Mouse (Mus musculus) stomach, embryonic 14.5 days (tissue): ENCODE measurements at regions not wholly inside any gene's neighbourhood (a gene's known extent, or its start where the extent isn't known, plus 50 kb on each side); places are given as distances from the start of the nearest gene placed in this dataset.

Experiments
- ATAC-seq: fragments of 200-750 bp; cut with Nextera tagmentation; 2 replicates; pipeline ENCODE4 v1.8.0; 2017; ENCODE audit warnings: low read depth, moderate TSS enrichment; ENCODE audit not compliant: insufficient number of reproducible peaks, insufficient read depth, low FRiP score
- H3K27ac ChIP-seq: fragments of 300-500 bp; sonication (generic); 2 replicates; pipeline ENCODE4 v1.5.1; 2014; ENCODE audit warnings: mild to moderate bottlenecking, low read length, moderate library complexity, mixed read lengths
- H3K27me3 ChIP-seq: fragments of 300-500 bp; sonication (generic); 2 replicates; pipeline ENCODE4 v1.6.1; 2014; ENCODE audit warnings: low read length, control low read depth, mixed read lengths; ENCODE audit not compliant: control insufficient read depth, insufficient read depth
- H3K36me3 ChIP-seq: fragments of 300-500 bp; sonication (generic); 2 replicates; pipeline ENCODE4 v1.6.1; 2014; ENCODE audit warnings: mild to moderate bottlenecking, control low read depth, low read length, moderate library complexity, mixed read lengths; ENCODE audit not compliant: control insufficient read depth, insufficient read depth
- H3K4me1 ChIP-seq: fragments of 300-500 bp; sonication (generic); 2 replicates; pipeline ENCODE4 v1.6.1; 2014; ENCODE audit warnings: low read length, control low read depth, mixed read lengths; ENCODE audit not compliant: control insufficient read depth, insufficient read depth
- H3K4me2 ChIP-seq: fragments of 300-500 bp; sonication (generic); replicated peaks from 2 replicates; pipeline ENCODE4 v1.6.1; 2014; ENCODE audit warnings: low read depth, low read length, control low read depth
- H3K4me3 ChIP-seq: fragments of 300-500 bp; sonication (generic); 2 replicates; pipeline ENCODE4 v1.5.1; 2014; ENCODE audit warnings: low read depth, low read length, control low read depth
- H3K9ac ChIP-seq: fragments of 300-500 bp; sonication (generic); replicated peaks from 2 replicates; pipeline ENCODE4 v1.6.1; 2014; ENCODE audit warnings: low read depth, mild to moderate bottlenecking, control low read depth, low read length, moderate library complexity, mixed read lengths
- H3K9me3 ChIP-seq: fragments of 300-500 bp; sonication (generic); 2 replicates; pipeline ENCODE4 v1.6.1; 2016; ENCODE audit warnings: low read depth, low read length, control low read depth; ENCODE audit not compliant: control insufficient read depth
- WGBS: fragments of 180-500 bp; shearing (Covaris S2); extraction: QIAGEN DNeasy Blood & Tissue Kit; methylation state at CpG from one replicate; pipeline ENCODE4 v1.1.7; 2014; 5-methylcytosine and 5-hydroxymethylcytosine counted together

DNA sequence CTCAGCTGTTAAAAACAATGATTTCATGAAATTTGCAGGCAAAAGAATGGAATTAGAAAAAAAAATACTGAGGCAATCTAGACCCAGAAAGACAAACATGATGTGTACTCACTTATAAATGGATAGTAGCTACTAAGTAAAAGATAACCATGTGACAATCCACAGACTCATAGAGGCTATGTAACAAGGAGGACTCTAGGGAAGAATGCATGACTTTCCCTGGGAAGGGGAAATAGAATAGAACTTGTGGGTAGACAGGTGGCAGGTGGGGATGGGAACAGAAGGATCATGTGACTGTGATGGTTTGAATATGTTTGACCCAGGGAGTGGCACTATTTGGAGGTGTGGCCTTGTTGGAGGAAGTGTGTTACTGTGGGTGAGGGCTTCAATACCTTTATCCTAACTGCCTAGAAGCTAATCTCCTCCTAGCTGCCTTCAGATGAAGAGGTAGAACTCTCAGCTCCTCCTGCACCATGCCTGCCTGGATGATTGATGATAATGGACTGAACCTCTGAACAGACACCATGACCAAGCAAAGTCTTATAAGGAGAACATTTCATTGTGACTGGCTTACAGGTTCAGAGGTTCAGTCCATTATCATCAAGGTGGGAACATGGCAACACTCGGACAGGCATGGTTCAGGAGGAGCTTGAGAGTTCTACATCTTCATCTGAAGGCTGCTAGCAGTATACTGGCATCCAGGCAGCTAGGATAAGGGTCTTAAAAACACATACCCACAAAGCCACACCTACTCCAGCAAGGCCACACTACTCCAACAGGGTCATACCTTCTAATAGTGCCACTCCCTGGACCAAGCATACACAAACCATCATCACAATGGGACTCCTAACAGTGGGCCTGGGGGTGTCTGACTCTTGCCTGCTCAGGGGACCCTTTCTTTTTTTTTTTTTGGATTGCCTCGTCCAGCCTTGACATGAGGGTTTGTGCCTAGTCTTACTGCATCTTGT, 183.6 kb downstream of the Ipo8 start:
- no peaks in the 10 kb centered on the region for H3K9me3 ChIP-seq
- WGBS = 64% methylated on average over 2 of the region's 2 CpGs
- H3K9ac ChIP-seq = no peak overlapping the region
- H3K4me3 ChIP-seq = no peak overlapping the region
- H3K36me3 ChIP-seq = no peaks in the 10 kb centered on the region
- no peak overlapping the region for H3K27ac ChIP-seq
- H3K4me2 ChIP-seq = no peak overlapping the region
- no peaks in the 10 kb centered on the region for H3K27me3 ChIP-seq
- no peaks in the 10 kb centered on the region for H3K4me1 ChIP-seq
- 0 out of 2 replicates have a peak, but pooled peaks have one; percentile 46 for ATAC-seq

GRCm38 (mm10) chr6:148640595-148640994, 190.7 kb downstream of the Ipo8 start:
- Histone ChIP-seq H3K9me3 (no peaks in the 10 kb centered on the region), H3K4me3 (no peak overlapping the region), H3K9ac (no peak overlapping the region), H3K4me1 (no peaks in the 10 kb centered on the region), H3K27ac (no peak overlapping the region), H3K4me2 (no peak overlapping the region), H3K27me3 (no peaks in the 10 kb centered on the region), H3K36me3 (no peaks in the 10 kb centered on the region)
- 89% methylated on average over 1 of the region's 1 CpGs for WGBS
- ATAC-seq = no peak

GRCm38 (mm10) chr6:148634148-148634547, 190.0 kb upstream of the Tmtc1 start:
- no peak overlapping the region for H3K27ac ChIP-seq
- H3K9ac ChIP-seq = no peak overlapping the region
- H3K36me3 ChIP-seq = no peaks in the 10 kb centered on the region
- WGBS = 76% methylated on average over 2 of the region's 2 CpGs
- H3K4me1 ChIP-seq = no peaks in the 10 kb centered on the region
- no peaks in the 10 kb centered on the region for H3K27me3 ChIP-seq
- H3K4me2 ChIP-seq = no peak overlapping the region
- no peaks in the 10 kb centered on the region for H3K9me3 ChIP-seq
- no peak overlapping the region for H3K4me3 ChIP-seq
- no peak for ATAC-seq

GRCm38 (mm10) chr6:148627090-148627605, 183.0 kb upstream of the Tmtc1 start:
- no peaks in the 10 kb centered on the region for H3K4me1 ChIP-seq
- no peaks in the 10 kb centered on the region for H3K36me3 ChIP-seq
- H3K4me2 ChIP-seq = no peak overlapping the region
- H3K27me3 ChIP-seq = no peaks in the 10 kb centered on the region
- 67% methylated on average over 1 of the region's 1 CpGs for WGBS
- no peak for ATAC-seq
- no peak overlapping the region for H3K27ac ChIP-seq
- no peak overlapping the region for H3K4me3 ChIP-seq
- no peak overlapping the region for H3K9ac ChIP-seq
- H3K9me3 ChIP-seq = no peaks in the 10 kb centered on the region

- Histone ChIP-seq H3K27me3 (no peaks in the 10 kb centered on the region), H3K4me1 (no peaks in the 10 kb centered on the region), H3K27ac (no peak overlapping the region), H3K36me3 (no peaks in the 10 kb centered on the region), H3K9me3 (no peaks in the 10 kb centered on the region), H3K4me3 (no peak overlapping the region), H3K4me2 (no peak overlapping the region), H3K9ac (no peak overlapping the region)
- WGBS = 87% methylated on average over 2 of the region's 2 CpGs
- no peak for ATAC-seq
Observed at GRCm38 (mm10) chr6:148623119-148623770, 179.1 kb upstream of the Tmtc1 start.

- Histone ChIP-seq H3K4me2 (no peak overlapping the region), H3K4me3 (no peak overlapping the region), H3K9ac (no peak overlapping the region), H3K4me1 (peaks cover 8% of the 10 kb centered on the region), H3K36me3 (no peaks in the 10 kb centered on the region), H3K27ac (no peak overlapping the region), H3K9me3 (no peaks in the 10 kb centered on the region), H3K27me3 (no peaks in the 10 kb centered on the region)
- 27% methylated on average over 1 of the region's 1 CpGs for WGBS
- ATAC-seq = no peak
Observed at GRCm38 (mm10) chr6:148620034-148620433, 175.8 kb upstream of the Tmtc1 start.

- Histone ChIP-seq H3K36me3 (no peaks in the 10 kb centered on the region), H3K9ac (no peak overlapping the region), H3K27ac (peak overlapping the region; percentile 27; the same call in 1 of the 2 replicates), H3K4me1 (peaks cover 8% of the 10 kb centered on the region), H3K4me3 (no peak overlapping the region), H3K27me3 (no peaks in the 10 kb centered on the region), H3K4me2 (peak overlapping the region; percentile 14; the same call in 1 of the 2 replicates), H3K9me3 (no peaks in the 10 kb centered on the region)
- no peak for ATAC-seq
- 18% methylated on average over 4 of the region's 4 CpGs for WGBS
Observed at GRCm38 (mm10) chr6:148615931-148616330, 171.7 kb upstream of the Tmtc1 start.

GRCm38 (mm10) chr6:148615442-148615841, 171.3 kb upstream of the Tmtc1 start:
- H3K4me2 ChIP-seq = peak overlapping the region; percentile 14; the same call in 1 of the 2 replicates

More at GRCm38 (mm10) chr6:148615442-148615841, 171.3 kb upstream of the Tmtc1 start:
- Histone ChIP-seq H3K27me3 (no peaks in the 10 kb centered on the region), H3K4me1 (peaks cover 8% of the 10 kb centered on the region), H3K27ac (peak overlapping the region; percentile 27; the same call in 1 of the 2 replicates), H3K9me3 (no peaks in the 10 kb centered on the region), H3K4me3 (no peak overlapping the region), H3K9ac (no peak overlapping the region), H3K36me3 (no peaks in the 10 kb centered on the region)
- no peak for ATAC-seq
- 15% methylated on average over 3 of the region's 3 CpGs for WGBS
